Mouse (Mus musculus) ES-Bruce4 (cell line): ENCODE data around the gene Lin7b. TPM values are rescaled to one million over a fixed set of nuclear protein-coding genes. Genes with fewer than 3 reads are reported as not detected.
A peak's percentile ranks its signal among the peaks of the same experiment; 100 is the strongest.

ENCODE experiments used
- H3K27ac ChIP-seq: 2 replicates; pipeline ENCODE4 v1.5.1; 2012; ENCODE audit warnings: low read length, inconsistent platforms; ENCODE audit not compliant: insufficient read depth
- H3K27me3 ChIP-seq: 2 replicates; pipeline ENCODE4 v1.6.1; 2012; ENCODE audit warnings: mild to moderate bottlenecking, low read length, inconsistent platforms; ENCODE audit not compliant: control insufficient read depth, poor library complexity, insufficient read depth, severe bottlenecking
- H3K36me3 ChIP-seq: 2 replicates; pipeline ENCODE4 v1.6.1; 2012; ENCODE audit warnings: inconsistent platforms, mild to moderate bottlenecking, low read length, moderate library complexity; ENCODE audit not compliant: control insufficient read depth, poor library complexity, insufficient read depth, severe bottlenecking
- H3K4me1 ChIP-seq: one replicate; pipeline ENCODE4 v1.8.1; 2011; ENCODE audit warnings: low read length; ENCODE audit not compliant: control insufficient read depth, insufficient read depth
- H3K4me3 ChIP-seq: 2 replicates; pipeline ENCODE4 v1.5.1; 2011; ENCODE audit warnings: low read depth, mild to moderate bottlenecking, low read length
- H3K9ac ChIP-seq: 2 replicates; pipeline ENCODE4 v1.6.1; 2012; ENCODE audit warnings: low read depth, mild to moderate bottlenecking, inconsistent platforms; ENCODE audit not compliant: poor library complexity, severe bottlenecking
- H3K9me3 ChIP-seq: replicated peaks from 2 replicates; pipeline ENCODE4 v1.6.1; 2012; ENCODE audit warnings: mild to moderate bottlenecking, low read length, inconsistent platforms; ENCODE audit not compliant: control insufficient read depth, poor library complexity, insufficient read depth, severe bottlenecking
- CTCF ChIP-seq: IDR thresholded peaks from one replicate; pipeline ENCODE4 v1.8.1; 2011; ENCODE audit warnings: low read depth, low read length
- EP300 ChIP-seq: IDR thresholded peaks from 2 replicates; pipeline ENCODE4 v1.6.1; 2011; ENCODE audit warnings: low read depth, low read length; ENCODE audit not compliant: insufficient read depth
- POLR2A ChIP-seq: IDR thresholded peaks from one replicate; pipeline ENCODE4 v1.8.1; 2011; ENCODE audit warnings: low read length; ENCODE audit not compliant: insufficient read depth
- polyA plus RNA-seq: library from polyadenylated mRNA; stranded (reverse); fragments of >200 nt; gene quantifications from 2 replicates; pipeline ENCODE4 v1.2.4, GENCODE M21; 2011; ENCODE audit warnings: low read depth; ENCODE audit not compliant: missing spikeins, insufficient read depth, insufficient read length

Gene Lin7b
- polyA plus RNA-seq = 0.88 TPM in 1 of 2 replicates, not detected in the other

DNA sequence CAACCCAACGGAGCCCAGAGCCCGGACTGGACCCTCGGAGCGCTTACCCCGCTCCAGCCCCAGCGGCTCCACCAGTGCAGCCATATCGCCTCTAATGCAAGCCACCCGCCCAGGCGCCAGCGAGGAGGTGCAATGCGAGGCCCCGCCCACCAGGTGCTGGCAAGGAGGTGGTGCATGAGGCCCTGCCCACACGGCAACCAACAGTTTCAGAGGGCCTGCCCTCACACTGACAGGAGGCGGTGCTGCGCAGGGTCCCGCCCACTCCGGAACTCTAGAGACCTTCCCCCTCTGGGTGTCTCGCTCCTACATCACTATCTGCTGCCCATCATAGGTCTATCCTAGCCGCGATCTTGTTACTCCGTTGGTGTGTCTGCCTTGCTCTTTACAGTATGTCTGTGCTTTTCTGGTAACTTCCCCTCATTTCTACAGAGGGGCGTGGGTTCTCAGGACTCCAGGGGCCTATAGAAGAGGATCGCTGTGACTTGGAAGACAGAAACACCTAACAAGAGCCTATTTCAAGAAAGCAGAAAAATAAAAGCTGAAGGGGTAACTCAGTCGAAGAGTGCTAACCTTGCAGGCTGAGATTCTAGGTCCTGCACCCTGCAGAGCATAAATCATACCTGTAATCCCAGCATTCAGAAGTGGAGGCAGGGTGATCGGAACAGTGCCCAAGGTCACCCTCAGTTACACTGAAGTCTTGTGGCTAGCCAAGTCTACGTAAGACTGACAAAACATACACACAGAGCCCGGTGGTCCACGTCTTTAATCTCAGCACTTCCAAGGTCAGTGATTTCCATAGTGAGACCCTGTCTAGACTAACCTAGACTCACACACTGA lies at the start of gene Lin7b:
Gene Lin7b (minus strand): TSS at position 109 of the 837 bp plus-strand sequence.
- H3K9ac ChIP-seq = 0 out of 2 replicates have a peak within 1 kb of the TSS, but pooled peaks have one; percentile 4
- peaks cover 14% of the 10 kb centered on the region for H3K36me3 ChIP-seq
- H3K27me3 ChIP-seq = no peaks in the 10 kb centered on the region
- H3K4me1 ChIP-seq = no peaks in the 10 kb centered on the region
- TF ChIP-seq EP300 = no peak
- TF ChIP-seq POLR2A = no peak
- TF ChIP-seq CTCF = no peak
- H3K9me3 ChIP-seq = no peaks in the 10 kb centered on the region
- no peak within 1 kb of the TSS for H3K27ac ChIP-seq
- peak within 1 kb of the TSS; percentile 53 for H3K4me3 ChIP-seq

DNA sequence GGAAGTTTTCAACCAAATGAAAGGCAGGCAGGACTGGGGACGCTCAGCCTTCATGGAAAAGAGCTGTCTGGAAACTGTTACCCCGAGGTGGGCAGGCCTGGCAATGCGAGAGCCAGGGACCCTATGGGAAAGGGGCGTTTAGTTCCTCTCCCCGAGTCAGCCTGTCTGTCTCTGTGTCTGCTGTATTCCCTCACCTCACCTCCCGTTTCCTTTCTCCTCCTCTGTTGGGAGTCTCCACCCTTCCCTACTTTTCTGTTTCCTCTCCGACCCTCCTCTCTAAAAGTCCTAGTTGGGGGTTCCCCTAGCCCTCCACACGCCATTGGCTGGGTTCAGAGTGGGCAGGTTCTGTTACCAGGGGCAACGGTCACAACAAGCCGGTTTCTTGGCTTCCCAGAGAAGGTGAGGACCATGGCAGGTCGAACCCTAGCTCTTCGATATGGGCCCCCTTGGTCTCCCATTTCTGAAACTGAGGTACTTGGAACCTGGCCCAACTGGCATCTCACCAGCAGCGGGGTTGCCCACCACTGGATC lies 47.6 kb upstream of the Lin7b start:
- no peak overlapping the region for H3K4me3 ChIP-seq
- peaks cover 7% of the 10 kb centered on the region for H3K4me1 ChIP-seq
- no peak overlapping the region for H3K27ac ChIP-seq
- peaks cover 19% of the 10 kb centered on the region for H3K36me3 ChIP-seq
- no peaks in the 10 kb centered on the region for H3K9me3 ChIP-seq
- no peak for TF ChIP-seq POLR2A
- no peak for TF ChIP-seq CTCF
- TF ChIP-seq EP300 = no peak
- H3K27me3 ChIP-seq = no peaks in the 10 kb centered on the region
- 0 out of 2 replicates have a peak overlapping the region, but pooled peaks have one; percentile 7 for H3K9ac ChIP-seq

GRCm38 (mm10) chr7:45415636-45416035 lies 45.3 kb upstream of the Lin7b start:
- Histone ChIP-seq H3K27me3 (no peaks in the 10 kb centered on the region), H3K36me3 (no peaks in the 10 kb centered on the region), H3K27ac (no peak overlapping the region), H3K4me3 (peak overlapping the region; percentile 43), H3K9me3 (no peaks in the 10 kb centered on the region), H3K4me1 (peaks cover 10% of the 10 kb centered on the region), H3K9ac (peak overlapping the region; percentile 49)
- TF ChIP-seq CTCF (no peak), EP300 (no peak), POLR2A (no peak)

DNA sequence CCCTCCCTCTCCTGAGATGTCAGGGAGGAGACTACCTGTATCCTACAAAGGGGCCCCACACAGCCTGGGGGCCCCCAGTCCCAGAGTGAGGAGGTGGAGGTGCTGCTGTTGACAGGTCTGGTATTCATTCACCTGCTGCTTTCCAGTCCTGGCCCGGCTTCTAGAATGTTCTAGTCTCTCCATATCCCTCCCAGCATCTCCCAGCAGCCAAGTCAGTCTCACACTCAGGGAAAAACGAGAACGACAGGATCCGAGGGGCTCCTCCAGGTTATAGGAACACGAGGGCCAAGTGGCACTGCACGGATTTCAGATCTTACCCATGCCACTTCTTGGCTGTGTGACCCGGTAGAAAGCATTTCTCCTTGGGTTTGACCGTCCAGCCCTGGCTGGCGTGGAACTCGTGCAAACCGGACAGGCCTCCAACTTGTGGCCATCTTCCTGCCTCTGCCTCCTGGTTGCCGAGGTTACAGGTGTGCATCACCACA lies 44.4 kb upstream of the Lin7b start:
- no peak for TF ChIP-seq POLR2A
- TF ChIP-seq EP300 = no peak
- TF ChIP-seq CTCF = no peak
- no peaks in the 10 kb centered on the region for H3K27me3 ChIP-seq
- no peak overlapping the region for H3K9ac ChIP-seq
- no peaks in the 10 kb centered on the region for H3K36me3 ChIP-seq
- peaks cover 10% of the 10 kb centered on the region for H3K4me1 ChIP-seq
- H3K27ac ChIP-seq = no peak overlapping the region
- H3K4me3 ChIP-seq = no peak overlapping the region
- no peaks in the 10 kb centered on the region for H3K9me3 ChIP-seq

DNA sequence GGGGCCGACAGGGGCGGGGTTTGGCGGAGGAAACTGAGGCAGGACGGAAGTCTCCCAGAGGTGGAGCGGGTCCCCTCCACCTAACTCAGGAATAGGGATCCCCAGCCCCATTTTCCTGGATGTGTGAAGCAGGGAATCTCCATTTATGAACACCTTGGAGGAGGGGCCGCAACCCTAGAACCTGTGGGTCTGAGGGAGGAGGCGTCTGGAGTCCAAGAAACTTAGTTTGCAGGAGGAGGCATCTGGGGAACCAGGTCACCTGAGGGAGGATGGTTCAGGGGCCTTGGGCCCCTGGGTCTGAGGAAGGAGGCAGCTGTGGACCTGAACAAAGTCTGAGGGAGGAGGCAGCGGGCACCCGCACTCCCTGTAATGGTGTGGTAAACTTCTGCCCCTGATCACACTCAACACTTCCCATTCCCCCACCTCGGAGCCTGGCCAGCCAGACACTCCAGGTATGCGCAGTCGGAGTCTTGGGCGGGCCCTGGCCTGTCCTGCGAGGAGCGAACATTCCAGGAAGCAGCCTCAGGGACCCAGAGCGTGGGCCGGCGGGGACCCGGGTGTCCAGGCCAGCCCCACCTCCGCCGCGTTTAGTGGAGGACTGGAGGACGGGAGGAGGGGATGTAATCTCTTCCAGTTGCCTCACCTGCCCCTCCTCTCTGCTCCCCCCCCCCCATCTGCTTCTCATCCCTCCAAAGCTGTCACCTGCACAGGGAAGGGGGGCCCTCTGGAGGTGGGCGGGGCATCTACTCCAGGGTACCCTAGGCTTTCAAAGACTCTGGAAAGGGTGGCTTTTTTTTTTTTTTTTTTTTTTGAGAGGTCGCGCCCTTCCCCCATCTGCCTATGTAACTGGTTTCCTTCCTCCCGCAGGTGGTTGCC lies 43.7 kb upstream of the Lin7b start:
- Histone ChIP-seq H3K4me3 (peak overlapping the region; percentile 58), H3K4me1 (peaks cover 10% of the 10 kb centered on the region), H3K27ac (peak overlapping the region; percentile 21), H3K9me3 (no peaks in the 10 kb centered on the region), H3K27me3 (no peaks in the 10 kb centered on the region), H3K36me3 (no peaks in the 10 kb centered on the region), H3K9ac (peak overlapping the region; percentile 87)
- peak; percentile 60 for TF ChIP-seq POLR2A
- TF ChIP-seq EP300 = no peak
- TF ChIP-seq CTCF = no peak
